Mouse (Mus musculus): Measurements from ENCODE around the gene Metap1d. TPM values are rescaled to one million over a fixed set of nuclear protein-coding genes. Genes with fewer than 3 reads are reported as not detected.

Metap1d gene
- total RNA-seq, 2 experiments from 2014 or later, result 25.2 to 30.6 TPM

DNA sequence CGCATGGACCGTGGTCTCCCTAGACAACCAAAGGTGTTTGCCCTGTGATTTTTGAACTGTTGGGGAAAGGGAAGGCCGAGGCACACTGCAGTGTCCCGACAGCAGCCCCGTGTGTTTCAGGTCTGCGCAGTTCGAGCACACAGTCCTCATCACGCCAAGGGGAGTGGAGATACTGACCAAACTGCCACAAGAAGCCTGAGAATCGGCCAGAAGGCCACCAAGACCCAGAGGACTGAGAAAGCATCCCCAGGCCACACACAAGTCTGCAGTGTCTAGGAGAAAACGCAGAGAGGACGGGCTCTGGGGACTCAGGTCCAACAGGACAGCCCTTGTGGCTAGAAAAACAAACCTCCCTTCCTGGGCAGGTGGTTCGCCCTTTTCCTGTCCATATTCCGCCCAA, 71.7 kb downstream of the Metap1d start:
- no peak for DNase-seq (ENCODE audit: low spot score)

DNA sequence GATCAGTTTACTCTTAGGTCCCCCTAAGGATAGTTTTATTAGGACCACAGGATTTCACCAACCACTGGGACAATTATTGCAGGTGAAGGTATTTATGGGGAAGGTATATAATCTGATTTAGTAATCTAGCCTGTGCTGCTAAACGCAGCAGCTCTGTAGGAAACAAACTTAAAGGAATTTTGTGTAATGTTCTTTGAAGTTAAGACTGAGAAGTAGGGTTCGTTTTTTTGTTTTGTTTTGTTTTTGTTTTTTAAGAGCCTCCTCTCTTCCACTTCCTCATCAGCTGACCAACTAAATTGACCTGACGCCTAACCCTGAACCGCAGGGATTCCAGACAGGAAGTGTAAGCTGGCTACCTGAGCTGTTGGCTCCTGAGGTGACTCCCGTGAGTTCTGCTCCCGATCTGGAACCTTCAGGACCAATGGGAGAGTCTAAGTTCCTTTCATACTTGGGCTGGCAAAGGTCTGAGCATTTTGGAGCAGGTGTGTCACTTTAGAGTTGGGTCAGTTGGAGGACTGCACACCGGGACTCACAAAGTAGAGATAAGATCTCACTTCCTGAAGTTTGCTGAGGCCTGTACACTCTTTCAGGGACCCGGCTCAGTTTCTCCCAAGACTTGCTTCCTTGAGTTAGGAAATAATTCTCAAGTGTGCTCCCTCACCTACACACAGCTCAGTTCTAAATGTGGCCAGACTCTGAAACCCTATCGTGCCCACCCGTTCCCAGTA, 73.7 kb downstream of the Metap1d start:
- DNase-seq (ENCODE audit: low spot score), result no peak

DNA sequence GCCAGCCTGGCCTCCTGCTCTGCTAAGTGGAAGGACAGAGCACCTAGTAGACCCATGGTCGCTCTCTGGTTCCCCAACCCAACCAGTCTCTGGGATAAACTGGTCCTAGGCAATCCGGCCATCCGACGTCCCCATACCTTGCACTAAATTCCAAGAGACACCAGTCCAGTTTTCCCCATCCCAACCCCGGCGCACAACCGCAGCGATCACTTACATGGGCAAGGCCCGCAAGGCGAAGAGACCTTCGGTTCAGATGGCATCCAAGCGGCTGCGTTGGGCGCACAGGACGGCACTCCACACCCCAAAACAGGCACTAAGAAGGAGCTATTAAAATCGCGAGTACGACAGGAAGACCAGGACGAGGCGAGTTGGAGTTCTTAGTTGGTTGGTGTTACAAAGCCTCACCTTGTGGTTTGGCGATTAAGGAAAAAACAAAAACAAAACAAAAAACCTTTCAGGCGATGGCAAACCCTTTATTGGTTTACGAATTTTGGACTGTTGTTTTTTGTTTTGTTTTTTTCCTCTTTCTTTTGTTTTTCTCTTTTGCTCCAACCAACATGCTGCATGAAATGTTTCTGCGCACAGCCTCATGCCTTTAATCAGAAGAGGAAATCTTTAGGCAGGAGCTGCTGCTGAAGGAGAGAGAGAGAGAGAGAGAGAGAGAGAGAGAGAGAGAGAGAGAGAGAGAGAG, 74.4 kb downstream of the Metap1d start:
- no peak for DNase-seq (ENCODE audit: low spot score)

DNA sequence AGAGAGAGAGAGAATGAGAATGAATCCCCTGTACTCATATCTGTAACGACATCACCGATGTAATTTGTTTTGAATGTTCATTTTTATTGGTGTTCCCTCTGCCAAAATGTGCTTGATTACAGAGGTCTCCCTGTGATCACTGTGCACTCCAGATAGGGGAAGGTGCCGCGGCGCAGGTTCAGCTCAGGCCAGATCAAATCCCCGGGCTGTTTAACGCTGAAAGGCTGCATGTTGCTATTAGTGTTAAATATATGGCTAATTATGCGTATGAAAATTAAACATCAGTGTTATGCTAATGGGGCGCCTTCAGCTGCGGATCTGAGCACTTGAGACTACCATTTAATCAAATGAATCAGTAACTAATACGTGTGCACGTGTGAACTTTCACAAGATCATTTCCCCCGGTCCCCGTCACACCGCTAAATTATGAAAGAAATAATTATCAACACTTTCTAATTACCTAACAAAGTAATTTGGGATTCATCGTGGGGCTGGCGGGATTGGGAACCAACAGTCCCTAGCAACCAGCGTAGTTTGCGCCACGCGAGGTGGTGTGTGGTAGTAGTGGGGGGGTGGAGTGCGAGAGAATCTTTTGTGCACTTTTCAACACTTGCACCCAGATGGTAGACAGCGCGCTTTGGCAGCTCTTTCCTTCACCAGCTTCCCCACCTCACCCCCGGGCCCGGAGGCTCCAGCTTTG, 75.1 kb downstream of the Metap1d start, which contains the start of gene Dlx1:
Gene Dlx1 (plus strand): TSS at position 100 of the 700 bp plus-strand sequence.
- DNase-seq (ENCODE audit: low spot score), result no peak

DNA sequence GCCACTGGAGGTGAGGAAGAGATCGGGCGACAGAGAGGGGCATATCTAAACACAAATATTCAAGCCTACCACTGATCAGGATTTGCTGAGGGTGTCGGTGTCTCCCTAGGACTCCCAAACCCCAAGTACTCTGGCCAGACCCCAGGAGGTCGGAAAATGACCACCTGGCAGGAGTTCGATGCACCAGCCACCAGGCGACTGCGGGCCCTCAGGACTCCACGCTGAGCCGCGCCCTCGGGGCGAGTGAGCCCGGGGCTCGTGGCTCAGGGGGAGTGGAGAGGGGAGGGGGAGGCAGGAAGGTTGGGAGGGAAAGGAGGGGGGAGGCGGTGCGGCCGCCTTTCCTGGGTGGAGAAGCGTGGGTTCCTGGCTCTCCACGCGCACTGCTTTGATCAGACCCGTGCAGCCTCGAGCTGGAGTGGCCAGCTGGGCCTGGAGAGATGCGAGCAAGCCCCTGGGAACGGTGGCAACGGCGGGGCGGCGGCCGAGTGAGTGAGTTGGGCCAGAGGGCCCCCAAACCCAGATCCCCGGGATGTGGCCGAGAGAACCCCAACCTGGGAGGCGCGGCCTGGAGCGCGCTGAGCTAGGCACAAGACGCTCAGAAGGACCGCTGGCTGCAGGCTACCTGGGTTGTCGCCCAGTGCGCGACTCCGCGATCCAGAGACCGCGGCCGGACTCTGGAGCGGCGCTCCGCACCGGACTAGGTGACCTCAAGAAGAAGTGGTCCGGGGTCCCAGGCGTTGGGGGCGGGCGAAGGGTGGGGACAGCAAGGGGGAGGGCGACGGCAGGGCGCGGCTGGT, 75.8 kb downstream of the Metap1d start:
- no peak for DNase-seq (ENCODE audit: low spot score)

DNA sequence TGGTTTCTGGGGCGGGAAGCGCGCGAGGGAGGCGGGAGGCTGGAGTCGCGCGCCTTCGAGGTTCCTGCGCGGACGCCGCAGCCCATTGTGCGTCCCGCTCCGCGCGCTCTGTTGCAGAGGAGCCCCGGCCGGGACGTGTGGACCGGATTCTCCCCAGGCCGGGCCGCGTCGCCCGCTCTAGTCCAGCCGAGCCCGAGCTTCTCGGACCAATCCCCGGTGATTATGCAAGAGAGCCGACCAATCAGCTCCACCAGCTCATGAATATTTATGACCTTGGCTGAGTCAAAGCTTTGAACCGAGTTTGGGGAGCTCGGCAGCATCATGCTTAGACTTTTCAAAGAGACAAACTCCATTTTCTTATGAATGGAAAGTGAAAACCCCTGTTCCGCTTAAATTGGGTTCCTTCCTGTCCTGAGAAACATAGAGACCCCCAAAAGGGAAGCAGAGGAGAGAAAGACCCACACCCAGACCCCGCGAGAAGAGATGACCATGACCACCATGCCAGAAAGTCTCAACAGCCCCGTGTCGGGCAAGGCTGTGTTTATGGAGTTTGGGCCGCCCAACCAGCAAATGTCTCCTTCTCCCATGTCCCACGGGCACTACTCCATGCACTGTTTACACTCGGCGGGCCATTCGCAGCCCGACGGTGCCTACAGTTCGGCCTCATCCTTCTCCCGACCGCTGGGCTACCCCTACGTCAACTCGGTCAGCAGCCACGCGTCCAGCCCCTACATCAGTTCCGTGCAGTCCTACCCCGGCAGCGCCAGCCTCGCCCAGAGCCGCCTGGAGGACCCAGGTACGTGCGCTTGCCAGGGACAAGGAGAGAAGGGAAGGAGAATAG, 76.7 kb downstream of the Metap1d start:
- DNase-seq (ENCODE audit: low spot score), result peak; percentile 72

DNA sequence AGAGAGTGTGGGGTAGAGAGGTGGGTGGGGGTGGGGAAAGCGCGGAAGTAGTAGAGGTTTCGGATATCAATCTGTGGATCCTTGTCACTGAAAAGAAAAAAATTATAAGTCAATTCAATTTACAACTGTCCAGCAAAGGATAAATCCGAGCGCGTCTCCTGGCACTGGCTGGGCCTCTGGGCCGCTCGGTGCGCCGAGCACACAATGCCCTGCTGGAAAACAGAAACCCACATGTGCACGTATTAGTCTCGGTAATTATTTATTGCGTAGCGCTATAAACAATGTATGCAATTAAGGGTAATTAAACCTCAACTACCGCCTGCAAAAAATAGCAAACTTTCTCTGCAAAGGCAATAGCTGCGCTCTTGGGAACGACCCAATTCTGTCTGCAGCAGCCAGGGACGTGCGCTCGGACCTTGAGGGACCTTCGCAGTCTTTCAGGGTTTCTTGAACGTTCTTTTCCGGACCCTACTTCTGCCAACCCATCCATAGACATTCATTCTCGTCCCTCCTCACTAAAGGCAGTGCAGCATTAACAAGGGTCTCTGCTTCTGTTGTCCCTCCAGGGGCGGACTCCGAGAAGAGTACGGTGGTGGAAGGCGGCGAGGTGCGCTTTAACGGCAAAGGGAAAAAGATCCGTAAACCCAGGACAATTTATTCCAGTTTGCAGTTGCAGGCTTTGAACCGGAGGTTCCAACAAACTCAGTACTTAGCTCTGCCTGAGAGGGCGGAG, 77.5 kb downstream of the Metap1d start:
- DNase-seq (ENCODE audit: low spot score), result no peak

DNA sequence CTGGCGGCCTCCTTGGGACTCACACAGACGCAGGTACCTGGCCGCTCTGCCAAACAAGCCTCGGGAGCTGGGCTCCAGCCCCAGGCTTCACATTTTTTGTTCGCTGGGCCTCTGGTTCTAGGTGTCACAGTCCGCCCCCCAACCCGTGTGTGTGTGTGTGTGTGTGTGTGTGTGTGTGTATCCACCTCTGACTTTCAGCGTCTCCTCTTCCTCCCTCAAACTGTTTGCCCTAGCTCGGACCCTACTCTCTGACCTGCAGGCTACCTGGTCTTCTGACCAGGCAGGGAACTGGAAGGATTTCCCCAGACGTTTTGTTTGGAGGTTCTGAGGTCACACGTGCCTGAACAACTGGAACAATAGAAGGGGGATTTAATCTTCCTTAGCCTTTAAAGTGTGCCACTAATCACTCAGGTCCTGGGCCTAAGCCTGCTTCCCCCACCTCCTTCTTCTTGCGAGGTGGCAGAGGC, 78.1 kb downstream of the Metap1d start:
- DNase-seq (ENCODE audit: low spot score), result no peak

DNA sequence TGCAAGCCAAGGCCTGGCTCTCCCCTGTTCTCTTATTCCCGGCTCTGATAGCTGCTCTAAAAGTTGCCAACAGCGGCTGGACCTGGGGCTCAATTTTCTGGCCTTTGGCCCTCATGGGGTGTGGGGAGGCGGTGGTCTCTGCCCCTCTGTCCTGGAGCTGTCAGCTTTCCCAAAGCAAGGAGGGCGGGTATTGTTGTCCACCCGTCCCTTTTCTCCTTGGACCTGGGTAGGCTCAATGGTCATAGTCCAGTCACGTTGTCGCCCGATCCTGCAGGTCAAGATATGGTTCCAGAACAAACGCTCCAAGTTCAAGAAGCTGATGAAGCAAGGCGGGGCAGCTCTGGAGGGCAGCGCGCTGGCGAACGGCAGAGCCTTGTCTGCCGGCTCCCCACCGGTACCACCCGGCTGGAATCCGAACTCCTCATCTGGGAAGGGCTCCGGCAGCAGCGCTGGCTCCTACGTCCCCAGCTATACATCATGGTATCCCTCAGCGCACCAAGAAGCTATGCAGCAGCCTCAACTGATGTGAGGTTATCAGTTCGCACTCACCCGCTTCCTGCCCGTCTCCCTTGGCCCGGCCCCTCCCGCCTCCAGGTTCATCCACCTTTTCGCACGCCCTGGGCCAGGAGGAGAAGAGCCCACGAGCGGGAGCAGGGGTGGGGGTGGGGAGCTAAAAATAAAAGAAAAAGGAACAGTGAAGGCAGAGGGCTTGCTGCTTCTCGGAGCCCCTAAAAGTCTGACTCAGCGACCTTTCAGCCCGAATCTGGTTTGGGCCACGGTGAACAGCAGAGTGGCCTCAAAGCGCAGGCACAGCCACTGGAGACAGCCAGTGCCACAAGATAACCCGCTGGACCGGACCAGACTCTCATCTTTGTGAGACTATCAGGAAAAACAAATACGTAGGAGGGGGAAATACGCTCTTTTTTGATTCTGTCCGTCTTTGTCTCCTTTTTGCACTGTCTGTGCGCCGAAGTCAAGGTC, 79.2 kb downstream of the Metap1d start:
- DNase-seq (ENCODE audit: low spot score), result no peak

DNA sequence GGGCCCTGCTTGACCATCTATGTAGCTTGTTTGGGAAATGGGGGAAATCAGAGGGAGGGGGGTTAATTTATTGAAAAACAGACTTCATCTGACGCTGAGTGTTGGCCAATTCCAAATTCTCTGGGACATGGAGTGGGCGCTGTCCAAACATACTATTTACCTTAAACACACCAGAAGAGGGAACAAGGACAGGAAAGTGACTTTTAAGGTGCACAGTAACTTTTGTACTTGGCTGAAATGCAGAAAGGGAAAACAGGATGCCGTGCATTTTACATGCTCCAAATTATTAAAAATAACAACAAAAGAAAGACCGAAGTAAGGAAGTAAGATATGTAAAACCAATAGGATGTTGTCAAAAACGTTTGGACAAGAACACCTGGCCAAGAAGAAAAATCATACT, 80.0 kb downstream of the Metap1d start:
- no peak for DNase-seq (ENCODE audit: low spot score)

DNA sequence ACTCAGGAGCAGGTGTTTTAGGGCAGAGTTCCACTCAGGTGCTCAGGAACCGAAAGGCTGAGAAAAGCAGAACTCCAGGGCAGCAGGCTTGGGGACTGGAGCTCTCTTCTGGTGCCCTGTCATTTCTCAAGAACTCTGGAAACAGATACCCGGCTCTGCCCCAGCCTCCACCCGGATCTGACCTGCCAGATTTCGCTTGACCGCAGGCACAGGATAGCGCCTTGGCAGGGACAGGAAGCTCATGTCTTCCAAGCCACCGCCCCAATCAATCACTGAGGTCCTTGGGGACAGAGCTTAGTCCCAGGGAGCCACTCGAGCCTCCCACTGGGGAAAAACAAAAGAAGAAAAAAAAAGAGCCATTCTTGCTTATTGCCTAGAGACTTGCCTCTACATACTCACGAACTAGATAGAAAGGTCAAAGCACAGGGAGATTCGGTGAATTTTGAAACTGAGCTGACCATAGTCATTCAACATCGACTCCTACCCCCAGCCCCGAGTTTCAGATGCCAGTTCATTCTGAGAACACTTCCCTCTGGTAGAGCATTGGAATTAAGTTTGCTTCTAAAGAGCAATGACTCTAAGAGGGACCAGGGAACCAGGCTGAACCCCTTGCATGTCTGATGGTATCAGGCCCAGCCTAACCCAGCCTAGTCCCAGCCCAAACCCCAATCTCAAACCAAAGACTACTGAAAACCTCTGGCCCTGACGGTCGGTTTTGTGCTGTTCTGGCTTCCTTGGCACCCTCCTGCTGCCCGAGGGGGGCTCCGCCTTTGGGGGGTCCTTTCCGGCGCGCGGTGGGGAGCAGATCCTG, 81.4 kb downstream of the Metap1d start:
- no peak for DNase-seq (ENCODE audit: low spot score)

DNA sequence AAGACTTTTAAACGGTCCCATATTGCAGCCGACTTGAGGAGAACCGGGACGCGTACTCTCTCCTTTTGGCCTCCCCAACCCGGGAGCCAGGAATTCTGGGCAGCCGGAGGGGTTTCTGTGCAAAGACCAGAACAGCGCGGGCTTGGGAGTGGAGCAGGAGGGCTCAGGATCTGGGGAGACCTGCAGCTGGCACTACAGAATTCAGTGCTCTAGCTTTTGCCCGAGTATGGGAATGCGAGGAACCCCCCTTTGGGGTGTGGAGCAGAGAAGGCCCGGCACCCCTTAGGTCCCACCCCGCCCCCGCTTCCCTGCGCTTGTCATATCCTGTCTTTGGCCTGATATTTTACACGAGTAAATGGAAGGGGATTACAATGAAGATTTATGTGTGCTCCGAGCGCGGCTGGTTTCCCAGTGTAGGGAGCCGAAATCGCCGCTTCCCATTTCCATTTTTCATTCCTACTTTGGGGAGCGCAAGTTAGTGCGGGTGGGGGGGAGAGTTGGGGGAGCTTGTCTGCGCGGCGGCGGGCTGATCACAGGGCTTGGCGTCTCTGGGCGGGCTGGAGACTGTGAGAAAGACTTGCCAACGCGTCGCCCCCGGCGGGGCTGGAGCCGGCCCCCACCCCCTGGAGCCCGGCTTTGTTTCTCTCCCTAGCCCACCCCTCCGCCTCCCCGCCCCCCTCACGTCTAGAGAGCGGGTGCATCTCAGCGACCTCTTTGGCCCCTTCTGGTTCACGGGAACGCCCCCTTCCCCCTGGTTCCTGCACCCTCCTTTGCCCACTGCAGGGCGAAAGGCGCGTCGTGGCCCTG, 87.7 kb downstream of the Metap1d start:
- no peak for DNase-seq (ENCODE audit: low spot score)

DNA sequence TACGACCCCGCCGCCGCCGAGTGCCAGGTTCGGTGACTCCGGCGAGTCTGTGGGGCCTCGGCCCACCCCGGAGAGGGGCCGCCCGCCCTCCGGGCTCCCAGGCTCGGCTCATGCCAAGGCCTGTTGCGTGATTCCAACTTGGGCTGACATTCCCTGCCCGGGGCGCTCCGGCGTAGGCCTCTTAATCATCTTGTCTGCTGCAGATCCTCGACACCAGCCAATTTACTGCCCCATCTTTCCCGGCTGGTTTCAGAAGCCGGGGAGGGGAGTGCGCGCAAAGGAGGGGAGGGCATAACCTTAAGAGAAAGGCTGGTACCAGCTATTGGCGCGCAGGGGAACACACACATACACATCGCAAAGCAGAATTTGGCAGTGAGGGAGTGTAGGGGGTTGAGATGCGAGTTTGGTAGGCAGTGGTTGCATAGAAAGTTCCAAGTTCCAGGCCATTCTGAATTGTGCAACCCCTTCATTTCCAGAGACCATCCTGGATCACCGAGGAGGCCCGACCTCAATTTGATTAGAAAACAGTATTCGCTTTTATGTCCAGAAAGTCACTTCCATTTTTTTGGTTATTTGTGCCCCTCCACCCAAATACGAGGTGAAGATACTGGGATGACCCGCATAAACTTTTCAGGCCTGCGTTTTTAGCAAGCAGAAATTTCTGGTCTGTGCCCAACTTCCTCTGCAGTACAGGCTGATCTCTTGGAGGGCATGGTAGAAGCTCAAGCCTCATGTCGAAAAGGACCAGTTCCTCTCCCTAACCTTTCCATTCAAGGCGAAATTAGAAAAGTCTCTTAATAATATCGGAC, 88.5 kb downstream of the Metap1d start:
- DNase-seq (ENCODE audit: low spot score), result no peak

DNA sequence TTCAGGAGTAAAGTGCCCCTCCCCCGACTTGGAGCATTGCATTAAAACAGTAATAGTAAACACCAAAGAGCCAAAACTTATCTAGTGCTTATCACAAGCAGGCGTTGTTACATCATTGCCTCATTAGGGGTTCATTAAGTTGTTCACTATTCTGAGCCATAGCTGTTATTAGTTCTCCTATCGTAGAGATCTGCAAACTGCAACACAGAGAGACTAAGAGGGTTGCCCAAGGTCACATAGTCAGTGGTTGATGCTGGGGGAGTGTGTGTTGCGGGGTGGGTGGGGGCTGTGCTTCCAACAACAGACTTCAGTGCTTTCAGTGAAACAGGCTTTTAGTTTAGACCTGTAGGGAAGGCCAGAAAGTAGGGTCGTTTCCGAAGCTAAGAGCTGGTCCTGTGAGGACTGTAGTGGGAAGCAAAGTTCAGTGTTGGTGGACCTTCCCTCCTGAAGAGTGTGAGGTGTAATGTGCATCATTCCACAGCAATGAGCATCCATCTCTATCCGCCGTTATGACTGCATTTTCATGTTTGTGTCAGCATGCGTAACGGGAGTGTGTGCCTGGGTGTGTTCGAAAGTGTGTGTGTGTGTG, 89.2 kb downstream of the Metap1d start:
- no peak for DNase-seq (ENCODE audit: low spot score)

DNA sequence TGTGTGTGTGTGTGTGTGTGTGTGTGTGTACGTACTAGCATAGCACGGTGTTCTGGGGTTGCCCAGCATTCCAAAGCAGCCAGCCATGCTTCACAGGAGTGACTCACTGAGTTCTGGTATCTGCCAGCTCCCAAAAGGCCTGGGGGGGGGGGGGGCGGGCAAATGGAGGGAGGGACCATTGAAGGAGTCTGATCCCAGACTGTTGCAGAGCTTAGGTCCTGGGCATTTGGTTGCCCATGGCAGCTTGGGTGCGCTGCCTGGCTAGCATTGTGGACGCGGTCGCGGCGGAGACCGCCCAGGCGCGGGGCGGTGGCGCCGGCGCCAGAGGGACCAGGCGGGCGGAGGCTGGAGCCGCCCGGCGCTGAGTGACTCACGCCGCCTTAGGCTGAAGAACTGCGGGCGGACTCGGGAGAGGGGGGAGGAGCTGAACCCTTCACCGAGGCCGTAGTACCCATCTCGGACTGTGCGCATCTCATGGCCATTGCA, 89.8 kb downstream of the Metap1d start:
- no peak for DNase-seq (ENCODE audit: low spot score)

DNA sequence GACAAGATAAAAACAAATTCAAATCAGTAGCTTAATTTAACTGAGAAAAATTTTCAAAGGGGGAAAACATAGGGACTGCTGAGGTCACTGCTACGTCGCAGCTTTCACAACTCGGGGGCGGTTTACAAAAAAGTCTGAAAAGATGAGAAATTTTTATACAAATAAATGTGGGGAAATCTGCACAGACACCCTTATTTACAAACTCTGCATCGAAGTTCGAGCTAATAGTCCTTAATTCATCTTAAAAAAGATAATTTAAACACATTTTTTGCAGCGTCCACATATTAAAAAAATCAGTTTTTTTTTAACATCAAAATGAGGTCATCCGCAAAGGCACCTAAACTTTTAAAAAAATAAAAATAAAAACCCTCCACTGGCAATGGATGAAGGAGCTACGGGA, 90.5 kb downstream of the Metap1d start:
- DNase-seq (ENCODE audit: low spot score), result no peak
